Mouse (Mus musculus) cerebellum, adult 2 months (tissue): ENCODE measurements around the gene Nfs1.

Source experiments
- CTCF ChIP-seq: fragments of 200-500 bp; IDR thresholded peaks from 2 replicates; pipeline ENCODE4 v1.5.1; 2011; ENCODE audit warnings: low read depth, mild to moderate bottlenecking, control low read depth, low read length, moderate library complexity, borderline replicate concordance; ENCODE audit not compliant: insufficient read depth
- POLR2A ChIP-seq: fragments of 200-500 bp; IDR thresholded peaks from 2 replicates; pipeline ENCODE4 v1.6.1; 2011; ENCODE audit warnings: low read length, control low read depth, borderline replicate concordance; ENCODE audit not compliant: insufficient read depth

- TF ChIP-seq CTCF (0 out of 2 replicates have a peak, but pooled peaks have one; percentile 1), POLR2A (no peak)
Measured at GRCm38 (mm10) chr2:156191540-156191939, 47.6 kb upstream of the Nfs1 start.
